Mouse (Mus musculus) MN1 (cell line): Measurements from ENCODE around the gene Tbc1d5.
"Not testable (repeated sequence)": the region's sequence is repeated elsewhere in the genome, so short reads cannot be mapped to it uniquely, and the experiment has no call there.

ENCODE experiments used
- DNase-seq: peaks from one replicate; pipeline ENCODE4 v3.0.0-alpha.2; 2016; ENCODE audit warnings: low spot score

Gene Tbc1d5

GRCm38 (mm10) chr17:50741386-50741785, 437.8 kb downstream of the Tbc1d5 start:
- DNase-seq = no peak

DNA sequence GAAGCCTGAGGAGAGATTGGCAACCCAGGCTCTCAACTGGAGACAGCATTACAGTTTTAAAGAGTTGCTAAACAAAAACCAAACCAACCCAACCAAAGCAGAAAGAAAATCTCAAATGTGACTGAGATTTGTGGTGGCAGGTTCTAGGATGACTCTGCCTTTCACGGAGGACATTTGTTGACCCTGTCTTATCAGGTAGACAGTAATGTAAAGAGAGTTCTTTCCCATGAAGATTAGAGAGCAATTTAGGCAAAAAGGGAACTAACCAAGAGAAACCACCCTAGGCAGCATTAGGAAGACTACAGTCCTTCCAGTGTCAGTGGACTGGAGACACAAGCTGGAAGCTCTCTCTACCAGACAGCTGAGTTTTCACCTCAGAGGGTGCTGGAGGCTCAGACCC, 438.3 kb downstream of the Tbc1d5 start:
- no peak for DNase-seq

DNA sequence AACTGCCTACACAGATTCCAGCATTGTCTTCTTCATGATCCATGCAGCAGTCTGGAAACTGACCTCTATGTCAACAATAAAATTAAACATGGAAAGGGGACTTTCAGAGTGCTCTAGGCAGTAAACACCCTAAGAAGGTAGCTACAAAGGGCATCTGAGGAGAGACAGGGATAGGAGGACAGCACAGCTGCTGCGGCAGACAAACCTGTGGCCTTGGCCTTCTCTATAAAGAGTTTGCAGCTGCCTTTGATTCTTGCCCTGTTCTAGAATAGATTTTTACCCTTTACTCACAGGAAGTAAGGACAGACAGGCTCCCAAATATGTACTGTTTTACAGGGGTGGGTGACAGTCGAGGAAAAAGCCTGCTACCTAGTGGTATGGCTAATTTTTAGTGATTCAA, 440.7 kb downstream of the Tbc1d5 start:
- no peak for DNase-seq

DNA sequence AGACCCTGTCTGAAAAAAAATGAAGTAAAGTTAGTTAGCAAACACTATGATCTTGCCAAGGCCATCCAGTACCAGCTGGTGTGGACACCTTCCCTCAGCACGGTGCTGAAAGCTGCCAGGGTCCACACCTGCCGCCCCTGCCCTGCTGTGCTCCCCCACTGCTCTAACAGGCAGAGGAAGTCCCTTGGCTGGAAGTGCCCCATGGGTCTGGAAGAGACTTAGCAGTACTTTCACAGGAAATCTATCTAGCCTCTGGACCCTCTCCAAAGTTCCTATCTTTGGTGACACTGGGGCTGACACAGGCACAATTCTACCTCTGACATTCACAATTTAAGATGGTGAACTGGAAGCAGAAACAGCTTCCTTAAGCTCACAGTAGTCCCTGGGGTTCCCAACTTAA, 442.1 kb downstream of the Tbc1d5 start:
- no peak for DNase-seq

DNA sequence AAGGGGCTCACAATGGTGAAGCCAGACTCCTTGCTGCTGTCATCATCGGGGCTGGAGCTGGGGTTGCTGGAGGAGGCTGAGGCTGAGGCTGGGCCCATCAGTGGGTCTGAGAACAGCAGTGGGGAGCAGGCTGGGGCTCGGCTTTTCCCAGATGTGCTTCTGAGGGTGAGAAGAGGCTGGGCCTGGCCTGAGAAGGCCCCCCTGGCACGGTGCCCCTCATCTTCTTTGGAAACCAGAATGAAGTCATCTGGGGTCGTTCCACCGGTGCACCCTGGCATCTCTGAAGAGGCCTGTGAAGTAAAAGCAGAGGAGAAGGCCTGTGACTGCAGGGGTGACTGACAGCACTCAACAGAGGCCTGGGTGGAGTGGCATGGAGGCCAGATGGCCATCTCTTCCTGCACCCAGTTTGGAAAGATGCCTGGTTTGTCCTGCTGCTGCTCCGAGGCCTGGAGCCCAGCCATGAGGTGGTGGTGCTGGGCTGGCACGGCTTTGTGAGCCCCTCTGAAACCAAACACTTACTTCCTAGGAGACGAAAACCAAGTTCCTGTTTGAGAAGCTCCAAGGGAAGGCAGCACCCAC, 443.1 kb downstream of the Tbc1d5 start:
- DNase-seq = peak; percentile 82

- DNase-seq = no peak
Measured at GRCm38 (mm10) chr17:50735382-50735954, 443.7 kb downstream of the Tbc1d5 start.

- peak; percentile 22 for DNase-seq
Measured at GRCm38 (mm10) chr17:50734781-50735180, 444.4 kb downstream of the Tbc1d5 start.

DNA sequence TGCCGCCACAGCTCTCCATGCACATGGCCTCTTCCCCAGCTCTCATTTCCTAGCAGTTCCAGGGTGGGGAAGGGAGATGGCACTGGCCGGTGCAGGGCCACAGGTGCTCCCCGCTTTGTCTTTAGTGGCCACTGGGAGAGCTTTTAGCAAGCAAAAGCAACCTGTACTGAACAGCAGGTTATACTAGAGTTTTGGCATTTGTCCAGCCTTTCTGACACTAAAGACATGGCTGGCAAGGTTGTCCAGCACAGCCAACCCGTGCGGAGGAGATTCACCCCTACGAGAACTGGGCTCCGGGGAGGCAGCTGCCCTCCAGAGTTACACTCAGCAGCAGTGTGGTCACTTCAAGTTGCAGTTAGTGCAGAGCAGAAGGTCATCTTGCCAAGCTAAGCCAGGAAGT, 445.8 kb downstream of the Tbc1d5 start:
- no peak for DNase-seq

DNA sequence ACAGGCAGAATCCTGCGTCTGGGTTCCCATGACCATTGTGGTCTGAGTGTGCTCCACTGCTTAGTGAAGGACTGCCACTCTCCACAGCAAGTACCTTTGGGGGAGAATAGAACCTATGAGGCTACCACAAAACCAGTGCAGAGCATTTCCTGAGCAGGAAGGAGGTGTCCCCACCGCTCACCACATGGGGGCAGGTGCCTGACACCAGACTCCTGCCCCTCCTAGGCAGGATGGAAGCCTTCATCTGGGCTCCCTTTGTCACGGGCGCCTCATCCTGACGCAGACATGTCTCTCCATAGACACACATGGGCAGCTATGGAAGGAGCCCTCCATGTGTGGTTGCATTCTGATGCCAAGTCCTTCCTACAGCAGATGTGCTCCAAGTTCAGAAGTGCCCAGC, 447.3 kb downstream of the Tbc1d5 start:
- DNase-seq = no peak

GRCm38 (mm10) chr17:50730896-50731295, 448.3 kb downstream of the Tbc1d5 start:
- DNase-seq = no peak

- no peak for DNase-seq
Measured at GRCm38 (mm10) chr17:50729577-50729976, 449.6 kb downstream of the Tbc1d5 start.

- no peak for DNase-seq
Measured at GRCm38 (mm10) chr17:50729031-50729430, 450.1 kb downstream of the Tbc1d5 start.

DNA sequence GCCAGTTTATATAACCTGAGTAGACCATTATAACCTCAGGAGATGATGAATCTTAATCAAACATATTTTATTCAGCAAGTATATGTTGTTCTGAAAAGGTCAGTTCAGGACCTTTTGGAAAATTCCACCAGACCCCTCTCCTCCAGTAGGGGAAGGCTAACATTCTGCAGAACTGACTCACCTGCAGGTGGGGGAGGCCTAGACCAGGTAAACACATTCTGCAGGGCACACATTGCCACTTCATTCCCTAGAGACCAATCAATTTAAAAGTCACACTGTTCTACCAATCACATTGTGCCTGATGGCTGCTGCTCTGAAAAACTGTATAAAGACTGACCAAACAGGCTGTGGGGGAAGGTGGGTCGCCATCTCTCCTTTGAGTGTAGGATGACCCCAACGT, 452.9 kb downstream of the Tbc1d5 start:
- no peak for DNase-seq

- DNase-seq = no peak
Measured at GRCm38 (mm10) chr17:50724376-50724775, 454.8 kb downstream of the Tbc1d5 start.

DNA sequence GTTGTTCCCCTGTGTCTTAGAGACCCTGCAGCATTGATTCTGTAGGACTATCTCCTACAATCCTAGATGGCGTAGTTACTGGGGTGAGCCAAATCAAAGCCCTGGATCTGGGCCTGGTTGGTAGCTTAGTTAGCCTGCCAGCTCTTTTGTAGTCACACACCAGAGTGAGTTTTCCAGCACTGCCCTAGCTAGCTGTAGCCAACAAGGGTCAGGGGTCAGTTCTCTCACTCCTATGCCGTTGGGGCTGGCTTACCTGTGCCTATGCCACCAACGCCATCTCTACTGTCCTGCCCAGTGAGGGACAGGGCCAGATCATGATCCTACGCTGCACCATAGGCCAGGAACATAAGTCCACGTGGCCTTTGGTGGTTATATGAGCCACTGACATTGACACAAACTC, 461.6 kb downstream of the Tbc1d5 start:
- DNase-seq = no peak

GRCm38 (mm10) chr17:50710497-50711222, 468.5 kb downstream of the Tbc1d5 start:
- peak; percentile 55 for DNase-seq

DNA sequence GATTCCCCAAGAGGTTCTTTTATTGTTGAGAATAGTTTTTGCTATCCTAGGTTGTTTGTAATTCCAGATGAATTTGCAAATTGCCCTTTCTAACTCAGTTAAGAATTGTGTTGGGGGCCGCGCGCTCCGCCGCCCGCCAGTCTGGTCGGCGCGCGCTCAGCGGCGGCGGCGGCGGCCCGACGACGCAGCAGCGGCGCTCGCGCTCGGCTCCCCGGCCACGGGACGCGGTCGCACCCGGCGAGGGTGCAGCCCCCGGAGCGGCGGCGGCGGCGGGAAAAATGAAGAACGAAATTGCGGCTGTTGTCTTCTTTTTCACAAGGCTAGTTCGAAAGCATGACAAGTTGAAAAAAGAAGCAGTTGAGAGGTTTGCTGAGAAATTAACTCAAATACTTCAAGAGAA, 480.7 kb downstream of the Tbc1d5 start:
- not testable (repeated sequence) for DNase-seq

DNA sequence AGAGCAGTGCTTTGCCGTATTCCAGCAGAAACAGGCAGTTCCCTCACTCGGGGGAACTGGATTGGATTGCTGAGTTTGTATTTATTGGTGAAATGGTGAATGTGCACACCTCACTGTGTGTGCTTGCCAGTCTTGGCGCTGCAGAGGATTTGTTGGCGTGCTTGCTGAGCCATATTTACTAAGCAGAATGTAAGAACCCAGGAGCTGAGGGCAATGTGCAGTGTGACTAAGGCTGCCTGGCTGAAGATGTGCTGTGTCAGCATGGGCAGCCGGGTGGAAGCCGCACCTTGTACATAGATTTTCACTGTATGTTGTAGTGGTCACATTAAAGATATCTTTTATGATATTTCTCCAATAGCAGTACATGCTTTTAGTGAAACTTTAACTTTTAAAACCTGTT, 491.0 kb downstream of the Tbc1d5 start:
- no peak for DNase-seq

DNA sequence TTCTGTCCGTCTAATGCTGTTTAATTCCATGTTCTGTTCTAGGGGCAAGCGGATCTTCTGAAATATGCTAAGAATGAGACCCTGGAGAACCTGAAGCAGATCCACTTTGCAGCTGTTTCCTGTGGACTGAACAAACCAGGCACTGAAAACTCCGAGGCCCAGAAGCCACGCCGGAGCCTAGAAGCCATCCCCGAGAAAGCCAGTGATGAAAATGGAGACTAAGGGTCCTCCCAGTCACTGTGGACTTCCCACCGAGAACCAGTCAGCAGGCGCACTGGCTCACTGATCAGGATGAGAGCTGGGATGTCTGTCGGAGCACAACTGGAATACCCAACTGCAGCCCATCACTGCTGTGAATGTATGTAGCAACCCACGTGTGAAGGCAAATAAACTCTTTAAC, 491.5 kb downstream of the Tbc1d5 start:
- no peak for DNase-seq

- DNase-seq = no peak
Measured at GRCm38 (mm10) chr17:50684960-50685645, 494.0 kb downstream of the Tbc1d5 start.
